Mouse (Mus musculus): ENCODE measurements at regions not wholly inside any gene's neighbourhood (a gene's known extent, or its start where the extent isn't known, plus 50 kb on each side); places are given as distances from the start of the nearest gene placed in this dataset.
"Not testable (repeated sequence)": the region's sequence is repeated elsewhere in the genome, so short reads cannot be mapped to it uniquely, and the experiment has no call there.

GRCm38 (mm10) chr15:60280378-60280777 is 264.0 kb upstream of the 4933412E24Rik start:
- Histone ChIP-seq H3K4me1 (ENCODE audit: control insufficient read depth, insufficient read depth, low read length) (no peaks in the 10 kb centered on the region), H3K36me3 (ENCODE audit: control insufficient read depth, insufficient read depth, low read length) (no peaks in the 10 kb centered on the region), H3K27ac (replicated peaks; ENCODE audit: low read depth, low read length) (no peak overlapping the region), H3K4me2 (ENCODE audit: low read length) (no peak overlapping the region), H3K9me3 (ENCODE audit: control insufficient read depth, low read length) (no peaks in the 10 kb centered on the region), H3K27me3 (ENCODE audit: control insufficient read depth, insufficient read depth, low read length) (no peaks in the 10 kb centered on the region), H3K9ac (replicated peaks; ENCODE audit: low read length) (no peak overlapping the region), H3K4me3 (replicated peaks; ENCODE audit: low read depth, low read length) (no peak overlapping the region)
- WGBS = 49% methylated on average over 2 of the region's 2 CpGs
- DNase-seq (peak; percentile 48), ATAC-seq (ENCODE audit: low FRiP score, low TSS enrichment) (peak; percentile 46; the same call in 1 of the 2 replicates)

DNA sequence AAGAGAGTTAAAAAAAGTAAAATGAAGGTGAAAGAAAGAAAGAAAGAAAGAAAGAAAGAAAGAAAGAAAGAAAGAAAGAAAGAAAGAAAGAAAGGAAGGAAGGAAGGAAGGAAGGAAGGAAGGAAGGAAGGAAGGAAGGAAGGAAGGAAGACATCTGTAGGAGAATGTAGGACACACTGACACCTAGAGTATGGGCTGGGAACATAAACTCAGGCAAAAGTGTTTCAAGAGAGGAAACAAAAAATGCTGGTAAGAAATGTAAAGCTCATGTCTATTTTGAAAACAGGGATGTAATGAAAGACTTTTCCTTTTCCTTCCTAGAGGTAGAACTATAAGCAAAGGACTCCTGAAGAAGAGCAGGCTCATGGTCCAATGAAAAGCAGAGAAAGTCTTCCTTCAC is 237.2 kb upstream of the 4933412E24Rik start:
- DNase-seq; H3K27me3 ChIP-seq (ENCODE audit: control insufficient read depth, insufficient read depth, low read length); ATAC-seq (ENCODE audit: low FRiP score, low TSS enrichment); H3K9ac ChIP-seq (replicated peaks; ENCODE audit: low read length); H3K4me3 ChIP-seq (replicated peaks; ENCODE audit: low read depth, low read length); H3K27ac ChIP-seq (replicated peaks; ENCODE audit: low read depth, low read length); H3K36me3 ChIP-seq (ENCODE audit: control insufficient read depth, insufficient read depth, low read length); H3K4me1 ChIP-seq (ENCODE audit: control insufficient read depth, insufficient read depth, low read length); H3K9me3 ChIP-seq (ENCODE audit: control insufficient read depth, low read length); H3K4me2 ChIP-seq (ENCODE audit: low read length): not testable (repeated sequence)

GRCm38 (mm10) chr15:60226335-60226938 is 210.0 kb upstream of the 4933412E24Rik start:
- 78% methylated on average over 4 of the region's 4 CpGs for WGBS
- Histone ChIP-seq H3K9me3 (ENCODE audit: control insufficient read depth, low read length) (no peaks in the 10 kb centered on the region), H3K4me2 (ENCODE audit: low read length) (no peak overlapping the region), H3K27ac (replicated peaks; ENCODE audit: low read depth, low read length) (no peak overlapping the region), H3K9ac (replicated peaks; ENCODE audit: low read length) (no peak overlapping the region), H3K4me1 (ENCODE audit: control insufficient read depth, insufficient read depth, low read length) (no peaks in the 10 kb centered on the region), H3K4me3 (replicated peaks; ENCODE audit: low read depth, low read length) (no peak overlapping the region), H3K36me3 (ENCODE audit: control insufficient read depth, insufficient read depth, low read length) (no peaks in the 10 kb centered on the region), H3K27me3 (ENCODE audit: control insufficient read depth, insufficient read depth, low read length) (no peaks in the 10 kb centered on the region)
- DNase-seq (no peak), ATAC-seq (ENCODE audit: low FRiP score, low TSS enrichment) (no peak)

- Histone ChIP-seq H3K4me1 (ENCODE audit: control insufficient read depth, insufficient read depth, low read length) (no peaks in the 10 kb centered on the region), H3K27ac (replicated peaks; ENCODE audit: low read depth, low read length) (no peak overlapping the region), H3K4me3 (replicated peaks; ENCODE audit: low read depth, low read length) (no peak overlapping the region), H3K36me3 (ENCODE audit: control insufficient read depth, insufficient read depth, low read length) (no peaks in the 10 kb centered on the region), H3K27me3 (ENCODE audit: control insufficient read depth, insufficient read depth, low read length) (no peaks in the 10 kb centered on the region), H3K9ac (replicated peaks; ENCODE audit: low read length) (no peak overlapping the region), H3K9me3 (ENCODE audit: control insufficient read depth, low read length) (no peaks in the 10 kb centered on the region), H3K4me2 (ENCODE audit: low read length) (no peak overlapping the region)
- no peak for DNase-seq
- no peak for ATAC-seq (ENCODE audit: low FRiP score, low TSS enrichment)
Observed at GRCm38 (mm10) chr15:60195070-60195469, 178.7 kb upstream of the 4933412E24Rik start.

GRCm38 (mm10) chr15:60193157-60193556 is 176.7 kb upstream of the 4933412E24Rik start:
- WGBS = 93% methylated on average over 3 of the region's 3 CpGs
- H3K36me3 ChIP-seq (ENCODE audit: control insufficient read depth, insufficient read depth, low read length) = no peaks in the 10 kb centered on the region
- ATAC-seq (ENCODE audit: low FRiP score, low TSS enrichment) (no peak), DNase-seq (no peak)
- no peak overlapping the region for H3K4me3 ChIP-seq (replicated peaks; ENCODE audit: low read depth, low read length)
- no peaks in the 10 kb centered on the region for H3K9me3 ChIP-seq (ENCODE audit: control insufficient read depth, low read length)
- no peak overlapping the region for H3K9ac ChIP-seq (replicated peaks; ENCODE audit: low read length)
- no peak overlapping the region for H3K4me2 ChIP-seq (ENCODE audit: low read length)
- H3K4me1 ChIP-seq (ENCODE audit: control insufficient read depth, insufficient read depth, low read length) = no peaks in the 10 kb centered on the region
- H3K27ac ChIP-seq (replicated peaks; ENCODE audit: low read depth, low read length) = no peak overlapping the region
- H3K27me3 ChIP-seq (ENCODE audit: control insufficient read depth, insufficient read depth, low read length) = no peaks in the 10 kb centered on the region

GRCm38 (mm10) chr15:60187002-60187715 is 170.7 kb upstream of the 4933412E24Rik start:
- Histone ChIP-seq H3K36me3 (ENCODE audit: control insufficient read depth, insufficient read depth, low read length) (no peaks in the 10 kb centered on the region), H3K9me3 (ENCODE audit: control insufficient read depth, low read length) (no peaks in the 10 kb centered on the region), H3K4me2 (ENCODE audit: low read length) (no peak overlapping the region), H3K4me3 (replicated peaks; ENCODE audit: low read depth, low read length) (no peak overlapping the region), H3K4me1 (ENCODE audit: control insufficient read depth, insufficient read depth, low read length) (no peaks in the 10 kb centered on the region), H3K27ac (replicated peaks; ENCODE audit: low read depth, low read length) (no peak overlapping the region), H3K27me3 (ENCODE audit: control insufficient read depth, insufficient read depth, low read length) (no peaks in the 10 kb centered on the region), H3K9ac (replicated peaks; ENCODE audit: low read length) (no peak overlapping the region)
- 71% methylated on average over 5 of the region's 5 CpGs for WGBS
- DNase-seq (no peak), ATAC-seq (ENCODE audit: low FRiP score, low TSS enrichment) (no peak)

GRCm38 (mm10) chr15:60141554-60142070 is 125.2 kb upstream of the 4933412E24Rik start:
- no peak overlapping the region for H3K9ac ChIP-seq (replicated peaks; ENCODE audit: low read length)
- no peak overlapping the region for H3K4me2 ChIP-seq (ENCODE audit: low read length)
- H3K36me3 ChIP-seq (ENCODE audit: control insufficient read depth, insufficient read depth, low read length) = no peaks in the 10 kb centered on the region
- no peaks in the 10 kb centered on the region for H3K27me3 ChIP-seq (ENCODE audit: control insufficient read depth, insufficient read depth, low read length)
- no peak overlapping the region for H3K4me3 ChIP-seq (replicated peaks; ENCODE audit: low read depth, low read length)
- H3K9me3 ChIP-seq (ENCODE audit: control insufficient read depth, low read length) = no peaks in the 10 kb centered on the region
- ATAC-seq (ENCODE audit: low FRiP score, low TSS enrichment) = no peak
- WGBS = 91% methylated on average over 6 of the region's 6 CpGs
- no peak overlapping the region for H3K27ac ChIP-seq (replicated peaks; ENCODE audit: low read depth, low read length)
- no peak for DNase-seq
- no peaks in the 10 kb centered on the region for H3K4me1 ChIP-seq (ENCODE audit: control insufficient read depth, insufficient read depth, low read length)

DNA sequence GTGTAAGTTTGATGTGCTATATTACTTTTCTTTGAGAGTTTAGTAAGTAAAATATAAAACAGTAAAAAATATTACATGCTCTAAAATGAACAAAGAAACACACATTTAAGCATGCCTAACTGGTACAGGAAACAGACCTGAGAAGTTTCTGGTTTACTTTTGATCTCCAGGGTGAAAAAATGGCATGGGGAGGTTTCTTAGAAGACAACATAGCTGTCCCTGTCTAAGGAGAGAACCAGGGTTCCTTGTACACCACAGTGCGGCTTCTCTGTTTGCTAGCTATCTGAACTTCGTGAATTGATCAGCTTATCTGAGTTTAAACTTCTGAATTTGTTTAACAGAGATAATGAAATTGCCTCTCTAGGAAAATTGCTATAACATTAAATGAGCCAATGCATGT is 120.3 kb upstream of the 4933412E24Rik start:
- DNase-seq (no peak), ATAC-seq (ENCODE audit: low FRiP score, low TSS enrichment) (no peak)
- H3K27ac ChIP-seq (replicated peaks; ENCODE audit: low read depth, low read length) = no peak overlapping the region
- H3K27me3 ChIP-seq (ENCODE audit: control insufficient read depth, insufficient read depth, low read length) = no peaks in the 10 kb centered on the region
- no peaks in the 10 kb centered on the region for H3K36me3 ChIP-seq (ENCODE audit: control insufficient read depth, insufficient read depth, low read length)
- H3K4me3 ChIP-seq (replicated peaks; ENCODE audit: low read depth, low read length) = no peak overlapping the region
- no peaks in the 10 kb centered on the region for H3K9me3 ChIP-seq (ENCODE audit: control insufficient read depth, low read length)
- WGBS = 86% methylated on average over 2 of the region's 2 CpGs
- no peak overlapping the region for H3K9ac ChIP-seq (replicated peaks; ENCODE audit: low read length)
- H3K4me2 ChIP-seq (ENCODE audit: low read length) = no peak overlapping the region
- no peaks in the 10 kb centered on the region for H3K4me1 ChIP-seq (ENCODE audit: control insufficient read depth, insufficient read depth, low read length)

- Histone ChIP-seq H3K9me3 (ENCODE audit: control insufficient read depth, low read length) (no peaks in the 10 kb centered on the region), H3K27ac (replicated peaks; ENCODE audit: low read depth, low read length) (no peak overlapping the region), H3K36me3 (ENCODE audit: control insufficient read depth, insufficient read depth, low read length) (no peaks in the 10 kb centered on the region), H3K4me1 (ENCODE audit: control insufficient read depth, insufficient read depth, low read length) (no peaks in the 10 kb centered on the region), H3K4me2 (ENCODE audit: low read length) (no peak overlapping the region), H3K4me3 (replicated peaks; ENCODE audit: low read depth, low read length) (no peak overlapping the region), H3K9ac (replicated peaks; ENCODE audit: low read length) (no peak overlapping the region), H3K27me3 (ENCODE audit: control insufficient read depth, insufficient read depth, low read length) (no peaks in the 10 kb centered on the region)
- DNase-seq (no peak), ATAC-seq (ENCODE audit: low FRiP score, low TSS enrichment) (no peak)
- WGBS = 66% methylated on average over 1 of the region's 1 CpGs
Observed at GRCm38 (mm10) chr15:60134515-60134914, 118.1 kb upstream of the 4933412E24Rik start.

Data from midbrain, embryonic 14.5 days (tissue).